Mouse (Mus musculus): ENCODE data around the gene Gm49394.
A peak's percentile ranks its signal among the peaks of the same experiment; 100 is the strongest.

Gm49394 gene

DNA sequence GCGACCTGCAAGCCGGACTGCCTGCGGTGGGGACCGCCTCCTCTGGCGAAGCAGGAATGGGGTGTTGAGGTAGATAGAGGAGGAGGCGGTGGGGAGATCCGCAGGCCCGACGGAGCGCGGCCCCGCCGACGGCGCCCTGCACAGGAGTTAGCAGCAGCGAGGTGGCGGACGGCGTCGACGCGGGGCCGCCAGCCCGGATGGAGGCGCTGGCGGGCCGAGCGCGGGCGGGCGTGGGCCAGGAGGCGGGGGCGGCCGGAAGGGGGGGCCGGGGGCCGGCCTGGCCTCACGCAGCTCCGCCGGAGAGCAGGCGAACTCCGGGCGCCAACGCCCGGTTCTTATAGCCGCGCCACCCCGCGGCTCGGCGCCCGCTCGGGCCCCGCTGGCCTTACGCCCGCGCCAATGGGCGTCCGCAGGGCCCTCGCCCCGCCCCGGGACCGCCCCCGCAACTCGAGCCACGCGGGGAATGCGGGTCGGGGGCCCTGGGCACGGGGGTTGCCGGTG is 10.5 kb downstream of the Gm49394 start:
- DNase-seq (ENCODE audit: low read depth, low spot score), result peak; percentile 33

DNA sequence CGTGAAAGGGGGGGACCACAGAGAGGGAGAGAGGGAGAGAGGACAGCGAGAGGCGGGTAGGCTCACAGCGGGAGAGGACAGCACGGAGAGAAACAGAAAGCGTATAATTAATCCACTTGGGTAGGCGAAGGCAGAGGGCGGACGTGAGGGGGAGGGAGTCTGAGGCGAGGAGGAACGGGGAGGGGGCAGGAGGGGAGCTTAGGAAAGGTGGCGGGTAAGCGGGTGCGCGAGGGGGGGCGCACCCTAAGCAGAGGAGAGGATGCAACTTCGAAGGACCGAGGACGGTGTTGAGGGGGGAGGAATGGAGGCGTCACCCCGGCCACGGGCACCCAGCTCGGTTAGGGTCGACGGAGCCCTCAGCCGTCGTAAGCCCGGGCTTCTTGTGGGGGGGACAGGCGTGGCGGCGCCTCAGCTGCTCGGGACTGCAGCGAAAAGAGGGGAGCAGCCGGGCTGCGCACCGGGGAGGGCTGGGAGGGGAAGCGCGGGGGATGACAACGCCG is 11.0 kb downstream of the Gm49394 start:
- DNase-seq (ENCODE audit: low read depth, low spot score), result peak; percentile 20

DNA sequence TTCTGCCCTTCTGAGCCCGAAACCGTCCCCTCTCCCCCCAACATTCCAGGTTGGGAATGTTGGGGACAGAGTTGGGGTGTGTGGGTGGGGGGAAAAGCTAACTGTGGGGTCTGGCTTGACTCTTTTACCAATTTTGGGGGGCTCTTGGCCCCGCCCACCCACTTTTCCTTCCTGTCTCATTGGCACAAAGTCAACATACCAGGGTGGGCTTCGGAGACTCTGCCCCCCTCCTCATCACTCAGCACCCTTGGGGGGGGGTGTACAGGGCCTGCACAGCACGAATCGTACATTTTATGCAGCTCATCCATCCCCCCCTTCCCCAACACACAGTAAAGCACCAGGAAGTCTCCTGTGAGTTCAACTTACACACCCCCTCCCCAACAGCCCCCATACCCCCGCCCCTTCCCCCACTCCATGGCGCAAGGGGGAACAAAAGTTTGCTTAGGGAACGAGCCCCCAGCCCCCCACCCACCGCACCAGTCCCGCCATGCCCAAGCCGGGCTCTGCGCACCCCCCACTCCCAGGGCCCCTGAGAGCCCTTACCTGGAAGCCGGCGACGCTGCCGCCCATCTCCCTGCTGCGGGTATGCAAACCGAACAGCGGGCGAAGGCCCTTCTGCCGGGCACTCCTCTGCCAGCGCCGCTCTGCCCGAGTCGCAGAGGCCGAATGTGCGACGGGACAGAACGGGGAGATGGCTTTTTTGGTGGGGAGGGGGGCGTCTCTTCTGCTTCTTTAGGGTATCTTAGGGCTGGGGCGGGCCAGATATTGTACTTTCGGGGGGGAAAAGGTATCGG is 11.7 kb downstream of the Gm49394 start:
- no peak for DNase-seq (ENCODE audit: low read depth, low spot score)

DNA sequence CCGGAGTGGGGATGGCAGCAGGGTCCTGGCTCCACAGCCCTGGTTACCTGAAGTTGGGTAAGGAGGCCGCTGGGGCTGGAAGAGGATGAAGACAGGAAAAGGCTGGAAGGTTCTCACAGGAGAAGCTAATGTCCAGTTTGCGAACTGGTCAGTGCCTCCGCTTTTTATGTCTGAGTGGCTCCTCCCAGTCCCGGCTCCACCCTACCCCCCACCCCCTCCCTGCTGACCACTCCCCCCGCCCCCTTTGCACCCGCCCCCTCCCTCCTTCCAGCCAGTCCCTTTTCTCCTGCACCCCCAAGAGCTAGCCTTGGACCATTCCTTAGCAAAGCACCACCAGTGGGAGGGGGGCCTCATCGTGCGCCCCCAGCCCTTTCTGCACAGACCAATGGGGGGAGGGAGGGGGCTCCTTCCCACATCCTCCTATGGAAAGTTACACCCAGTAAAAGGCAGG is 12.4 kb downstream of the Gm49394 start:
- no peak for DNase-seq (ENCODE audit: low read depth, low spot score)

DNA sequence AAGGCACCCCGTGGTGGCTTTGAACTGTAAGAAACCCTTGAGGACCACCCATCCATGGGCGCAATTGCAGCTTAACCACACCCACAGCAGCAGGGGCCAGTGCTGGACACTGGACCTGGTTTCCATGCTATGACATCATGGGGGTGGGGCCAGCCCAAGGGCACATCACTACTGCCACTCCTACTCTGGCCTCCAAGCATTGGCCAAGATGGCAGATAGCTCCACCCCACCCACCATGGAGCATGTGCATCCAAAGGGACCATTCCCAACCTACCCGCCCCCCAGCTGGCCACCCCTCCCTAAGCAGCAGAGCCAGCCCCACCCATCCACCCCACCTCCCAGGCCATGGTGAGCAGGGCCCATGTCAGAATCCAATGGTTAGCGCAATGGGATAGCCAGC is 13.7 kb downstream of the Gm49394 start:
- no peak for DNase-seq (ENCODE audit: low read depth, low spot score)

DNA sequence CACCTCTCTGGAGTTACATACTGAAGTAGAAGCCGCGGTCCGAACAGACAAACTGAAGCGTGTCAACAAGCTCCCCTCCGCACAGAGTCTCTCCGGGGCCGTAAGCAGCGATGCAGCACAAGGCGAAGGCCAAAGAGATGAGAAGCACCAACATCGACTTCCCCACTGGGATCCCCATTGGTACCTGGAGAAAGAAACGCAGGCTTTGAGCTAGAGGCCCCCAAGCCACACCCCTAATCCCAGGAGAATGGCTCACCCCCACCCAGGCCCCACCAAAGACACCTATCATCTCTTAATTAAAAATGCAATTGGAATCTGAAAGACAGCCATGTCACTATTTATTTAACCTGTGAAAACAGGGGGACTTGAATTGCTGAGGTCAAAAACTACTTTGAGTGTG is 14.1 kb downstream of the Gm49394 start:
- no peak for DNase-seq (ENCODE audit: low read depth, low spot score)

DNA sequence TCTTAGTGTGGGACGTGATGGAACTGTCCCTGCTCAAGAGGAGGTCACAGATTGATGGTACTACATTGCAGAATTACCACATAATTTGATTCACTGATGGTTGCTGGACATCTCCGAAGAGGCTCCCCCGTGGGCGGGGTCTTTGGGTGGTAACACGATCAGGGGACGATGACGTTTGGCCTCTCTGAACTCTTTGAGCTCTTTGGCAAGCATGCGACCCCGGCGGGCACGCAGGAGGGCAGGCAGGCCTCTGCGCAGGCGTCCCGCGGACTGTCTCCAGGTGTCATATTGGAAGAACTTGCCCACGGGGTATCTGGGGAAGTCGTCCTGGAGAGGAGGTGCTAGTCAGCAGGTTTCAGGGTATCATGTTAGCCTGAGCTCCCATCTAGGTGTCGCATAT is 16.0 kb downstream of the Gm49394 start:
- no peak for DNase-seq (ENCODE audit: low read depth, low spot score)

DNA sequence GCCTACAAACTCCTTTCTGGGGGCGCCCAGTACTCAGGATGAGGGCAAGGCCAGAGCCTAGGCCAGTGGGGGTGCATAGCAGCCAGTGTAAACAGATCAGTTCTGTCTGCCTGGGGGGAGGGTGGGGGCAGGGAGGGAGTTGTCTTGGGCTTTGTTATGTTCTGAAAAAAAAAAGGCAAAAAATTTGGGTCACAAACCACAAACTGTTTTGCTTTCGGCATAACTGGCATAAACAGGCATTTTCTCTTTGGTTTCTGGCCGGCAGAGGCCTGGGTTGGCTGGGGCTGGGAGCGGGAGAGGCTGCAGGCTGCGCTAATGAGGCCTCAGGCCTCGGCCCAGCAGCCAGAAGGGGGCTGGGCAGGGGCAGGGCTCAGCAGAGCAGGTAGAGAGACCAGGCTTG is 23.1 kb downstream of the Gm49394 start:
- DNase-seq (ENCODE audit: low read depth, low spot score), result no peak

DNA sequence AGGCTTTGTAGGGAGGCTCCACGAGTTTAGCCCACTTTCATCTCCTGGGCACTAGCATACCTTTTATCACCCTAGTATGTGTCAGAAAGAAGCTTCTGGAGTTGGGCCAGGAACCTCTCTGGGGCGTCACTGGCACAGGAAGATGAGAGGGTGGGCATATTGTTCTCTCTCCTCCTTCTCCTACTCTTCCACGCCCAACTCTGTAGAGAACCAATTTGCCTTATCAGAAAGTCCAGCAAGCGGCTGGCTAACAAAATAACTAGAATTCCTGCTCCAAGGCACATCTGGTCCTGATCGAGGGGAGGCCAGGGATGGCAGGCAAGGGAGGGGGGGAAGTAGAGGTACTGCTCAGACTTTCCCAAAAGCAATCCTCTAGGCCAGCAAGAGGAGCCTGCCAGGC is 24.7 kb downstream of the Gm49394 start:
- DNase-seq (ENCODE audit: low read depth, low spot score), result no peak

DNA sequence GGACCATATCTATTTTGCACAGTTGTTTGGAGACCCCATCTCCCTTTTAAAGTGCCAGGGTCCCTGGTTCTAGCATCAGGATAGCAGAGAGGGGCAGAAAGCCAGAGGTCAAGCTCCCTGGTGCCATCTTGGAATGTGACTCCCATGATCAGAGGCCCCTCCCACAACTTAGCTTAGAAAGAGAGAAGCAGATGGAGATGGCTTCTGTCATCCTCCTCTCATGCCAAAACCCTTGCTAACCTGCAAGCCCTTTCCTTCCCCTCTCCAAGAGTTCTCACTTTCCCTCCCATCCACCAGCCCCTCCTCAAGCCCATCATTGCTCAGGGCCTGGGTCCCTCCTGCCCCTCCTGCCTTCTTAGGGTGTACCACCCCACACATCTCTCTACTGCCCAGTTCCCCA is 33.6 kb downstream of the Gm49394 start:
- DNase-seq (ENCODE audit: low read depth, low spot score), result no peak

DNA sequence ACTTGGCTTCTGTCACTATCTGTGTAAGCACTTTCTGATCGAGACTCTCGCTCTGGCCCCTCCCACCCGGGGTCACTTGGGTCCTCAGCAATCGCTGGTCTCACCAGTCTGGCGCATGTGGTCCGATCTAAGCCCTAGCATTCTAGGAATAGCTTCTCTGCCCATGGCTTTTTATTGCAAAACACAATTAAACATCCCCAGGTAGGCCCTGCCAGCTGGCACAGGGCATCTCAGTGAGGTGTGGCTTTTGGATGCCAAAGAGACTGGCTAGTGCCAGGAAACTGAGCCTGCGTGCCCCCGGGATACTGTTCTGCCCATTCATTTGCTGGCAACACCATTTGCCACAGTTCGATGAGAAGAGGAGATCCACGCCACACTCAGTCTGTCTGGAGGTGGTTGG is 39.1 kb downstream of the Gm49394 start:
- DNase-seq (ENCODE audit: low read depth, low spot score), result no peak

DNA sequence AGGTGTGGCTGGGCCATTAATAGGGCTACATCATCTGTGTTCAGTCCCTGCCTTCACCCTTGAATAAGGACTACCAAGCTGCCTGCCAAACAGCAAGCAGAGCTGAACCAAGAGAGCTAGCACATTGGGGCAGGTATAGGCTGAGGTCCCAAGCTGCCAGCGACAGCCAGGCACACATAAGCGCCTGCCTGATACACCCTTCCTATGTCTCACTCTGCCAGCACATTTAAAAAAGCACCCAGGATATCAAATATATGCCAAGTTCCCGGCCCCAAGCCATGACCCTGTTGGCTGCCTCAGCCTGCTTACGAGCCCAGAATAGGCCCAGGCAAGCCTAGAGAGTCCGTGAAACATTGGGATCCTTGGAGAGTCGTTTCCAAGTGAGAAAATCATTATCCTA is 39.9 kb downstream of the Gm49394 start:
- DNase-seq (ENCODE audit: low read depth, low spot score), result no peak

DNA sequence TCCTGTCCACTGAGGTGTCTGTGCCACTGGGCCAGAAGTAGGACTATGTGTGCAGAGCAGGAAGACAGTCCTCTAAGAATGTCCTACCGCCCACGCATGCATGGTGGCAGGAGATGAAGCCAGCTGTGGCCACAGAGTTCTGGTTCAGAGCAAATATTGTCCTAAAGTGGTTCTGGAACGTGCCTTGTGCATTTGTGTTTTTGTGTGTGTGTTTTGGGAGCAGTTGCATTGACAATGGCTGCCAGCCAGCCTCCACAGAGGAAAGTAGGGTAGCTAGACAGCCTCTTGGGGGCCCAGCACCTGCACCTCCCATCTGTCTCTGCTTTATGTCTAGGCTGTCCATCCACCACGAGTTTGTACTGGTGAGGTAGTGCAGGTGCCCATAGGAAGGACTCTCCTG is 47.6 kb downstream of the Gm49394 start:
- DNase-seq (ENCODE audit: low read depth, low spot score), result no peak

DNA sequence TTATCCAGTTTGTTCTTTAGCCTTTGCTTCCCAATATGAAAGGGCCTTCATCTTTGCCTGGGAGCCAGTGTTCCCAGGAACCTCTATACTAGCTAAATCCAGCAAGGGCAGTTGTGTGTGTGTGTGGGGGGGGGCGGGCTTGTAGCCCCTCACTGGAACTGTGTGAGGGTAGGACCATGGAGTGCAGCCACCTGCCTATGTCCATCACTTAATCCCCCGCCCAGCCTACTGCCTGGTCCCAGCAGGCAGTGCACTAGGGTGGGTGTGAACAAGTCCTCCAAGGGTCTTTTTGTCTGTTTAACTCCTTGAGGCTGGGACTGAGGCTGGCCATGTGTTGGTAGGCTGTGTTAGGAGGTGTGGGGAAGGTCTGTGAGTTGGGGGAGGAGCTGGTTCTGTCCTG is 56.7 kb downstream of the Gm49394 start:
- no peak for DNase-seq (ENCODE audit: low read depth, low spot score)

DNA sequence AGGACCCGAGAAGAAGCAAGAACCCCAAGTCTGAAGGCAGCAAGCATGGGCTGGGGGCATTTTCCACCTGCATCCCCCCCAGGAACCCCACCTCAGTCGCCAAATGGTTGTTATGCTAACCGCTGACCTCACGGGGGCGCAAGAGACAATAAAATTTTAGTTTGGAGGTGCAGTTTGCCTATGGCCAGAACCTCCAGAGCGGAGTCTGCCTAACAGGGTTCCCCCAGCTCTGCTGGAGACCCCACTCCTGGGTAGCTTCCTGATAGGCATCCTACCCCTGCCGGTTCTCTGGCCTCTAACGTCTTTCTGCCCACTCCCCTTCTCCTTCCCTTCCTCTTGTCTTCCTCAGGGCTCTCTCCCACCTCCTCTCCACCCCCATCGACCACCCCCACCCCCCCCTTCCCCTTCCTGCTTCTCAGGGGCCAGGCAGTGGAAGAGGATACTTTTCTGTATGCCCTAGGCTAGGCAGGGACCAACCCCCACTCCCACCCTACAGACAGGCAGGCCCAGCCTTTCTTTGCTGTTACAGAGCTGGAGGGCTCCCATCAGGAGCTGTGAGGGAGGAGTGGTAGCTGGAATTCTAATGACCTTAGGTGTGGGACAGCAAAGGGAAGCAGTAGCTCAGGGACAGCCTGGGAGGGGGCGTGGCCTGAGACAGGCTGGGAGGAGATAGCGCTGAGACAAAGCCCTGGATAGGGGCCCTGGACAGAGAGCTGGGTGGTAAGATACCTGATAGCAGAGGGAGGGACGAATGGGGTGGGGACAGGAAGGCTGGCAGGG is 58.9 kb downstream of the Gm49394 start:
- peak; percentile 29 for DNase-seq (ENCODE audit: low read depth, low spot score)

DNA sequence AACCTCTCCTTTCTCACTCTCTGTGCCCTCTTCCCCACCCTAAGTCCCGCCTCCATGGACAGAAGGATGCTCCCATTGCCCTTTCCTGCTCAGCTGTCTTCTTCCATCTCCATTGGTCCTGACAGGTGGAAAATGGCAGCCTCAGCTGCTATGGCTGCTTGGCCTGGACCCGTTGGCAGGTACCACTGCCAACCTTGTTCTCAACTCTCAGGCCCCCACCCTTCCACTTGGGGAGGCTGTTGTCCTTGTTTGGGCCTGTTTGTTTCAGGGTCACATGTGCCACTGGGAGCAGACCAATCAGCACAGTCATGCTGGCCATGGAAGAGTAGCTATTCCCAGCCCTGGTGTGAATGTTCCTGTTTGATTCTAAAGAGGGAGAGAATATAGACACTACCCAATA is 68.8 kb downstream of the Gm49394 start:
- DNase-seq (ENCODE audit: low read depth, low spot score), result no peak
